Mouse (Mus musculus): ENCODE measurements at regions not wholly inside any gene's neighbourhood (a gene's known extent, or its start where the extent isn't known, plus 50 kb on each side); places are given as distances from the start of the nearest gene placed in this dataset.
"Not testable (repeated sequence)": the region's sequence is repeated elsewhere in the genome, so short reads cannot be mapped to it uniquely, and the experiment has no call there.

- Histone ChIP-seq H3K36me3 (no peaks in the 10 kb centered on the region), H3K4me2 (replicated peaks) (no peak overlapping the region), H3K27me3 (no peaks in the 10 kb centered on the region), H3K4me3 (no peak overlapping the region), H3K4me1 (no peaks in the 10 kb centered on the region), H3K9ac (replicated peaks) (no peak overlapping the region), H3K9me3 (no peaks in the 10 kb centered on the region), H3K27ac (replicated peaks) (no peak overlapping the region)
- WGBS: 87% methylated on average over 3 of the region's 3 CpGs
- no peak for ATAC-seq (ENCODE audit: low FRiP score, low read depth)
Measured at GRCm38 (mm10) chr9:85637274-85637673, 111.9 kb downstream of the Ibtk start.

- no peak overlapping the region for H3K27ac ChIP-seq (replicated peaks)
- peak; percentile 59 for ATAC-seq (ENCODE audit: low FRiP score, low read depth)
- no peaks in the 10 kb centered on the region for H3K36me3 ChIP-seq
- WGBS: 66% methylated on average over 3 of the region's 3 CpGs
- no peak overlapping the region for H3K4me3 ChIP-seq
- H3K27me3 ChIP-seq: no peaks in the 10 kb centered on the region
- H3K4me2 ChIP-seq (replicated peaks): no peak overlapping the region
- H3K4me1 ChIP-seq: no peaks in the 10 kb centered on the region
- H3K9me3 ChIP-seq: no peaks in the 10 kb centered on the region
- H3K9ac ChIP-seq (replicated peaks): no peak overlapping the region
Measured at GRCm38 (mm10) chr9:85636131-85636447, 113.0 kb downstream of the Ibtk start.

GRCm38 (mm10) chr9:85635438-85636130, 113.5 kb downstream of the Ibtk start:
- Histone ChIP-seq H3K27ac (replicated peaks) (no peak overlapping the region), H3K27me3 (no peaks in the 10 kb centered on the region), H3K4me2 (replicated peaks) (no peak overlapping the region), H3K9me3 (no peaks in the 10 kb centered on the region), H3K9ac (replicated peaks) (no peak overlapping the region), H3K36me3 (no peaks in the 10 kb centered on the region), H3K4me1 (no peaks in the 10 kb centered on the region), H3K4me3 (no peak overlapping the region)
- whole genome bisulfite sequencing: 72% methylated on average over 12 of the region's 12 CpGs
- peak; percentile 81 for ATAC-seq (ENCODE audit: low FRiP score, low read depth)

GRCm38 (mm10) chr9:85634786-85635185, 114.3 kb downstream of the Ibtk start:
- 83% methylated on average over 3 of the region's 3 CpGs for WGBS
- not testable (repeated sequence) for H3K4me2 ChIP-seq (replicated peaks); H3K27ac ChIP-seq (replicated peaks); H3K9me3 ChIP-seq; H3K27me3 ChIP-seq; H3K9ac ChIP-seq (replicated peaks); H3K4me1 ChIP-seq; ATAC-seq (ENCODE audit: low FRiP score, low read depth); H3K4me3 ChIP-seq; H3K36me3 ChIP-seq

GRCm38 (mm10) chr9:85617972-85618371, 131.2 kb downstream of the Ibtk start:
- Histone ChIP-seq H3K27ac (replicated peaks) (no peak overlapping the region), H3K4me2 (replicated peaks) (no peak overlapping the region), H3K4me1 (no peaks in the 10 kb centered on the region), H3K9ac (replicated peaks) (no peak overlapping the region), H3K9me3 (no peaks in the 10 kb centered on the region), H3K27me3 (no peaks in the 10 kb centered on the region), H3K4me3 (no peak overlapping the region), H3K36me3 (no peaks in the 10 kb centered on the region)
- no peak for ATAC-seq (ENCODE audit: low FRiP score, low read depth)
- 96% methylated on average over 3 of the region's 3 CpGs for WGBS

GRCm38 (mm10) chr9:85617177-85617777, 131.9 kb downstream of the Ibtk start:
- Histone ChIP-seq H3K36me3 (no peaks in the 10 kb centered on the region), H3K4me2 (replicated peaks) (no peak overlapping the region), H3K9ac (replicated peaks) (no peak overlapping the region), H3K4me3 (no peak overlapping the region), H3K4me1 (no peaks in the 10 kb centered on the region), H3K9me3 (no peaks in the 10 kb centered on the region), H3K27me3 (no peaks in the 10 kb centered on the region), H3K27ac (replicated peaks) (no peak overlapping the region)
- WGBS: 74% methylated on average over 2 of the region's 2 CpGs
- ATAC-seq (ENCODE audit: low FRiP score, low read depth): no peak

GRCm38 (mm10) chr9:85616266-85616869, 132.8 kb downstream of the Ibtk start:
- no peaks in the 10 kb centered on the region for H3K36me3 ChIP-seq
- WGBS: 90% methylated on average over 12 of the region's 12 CpGs
- H3K4me3 ChIP-seq: no peak overlapping the region
- ATAC-seq (ENCODE audit: low FRiP score, low read depth): no peak
- H3K27ac ChIP-seq (replicated peaks): no peak overlapping the region
- no peaks in the 10 kb centered on the region for H3K4me1 ChIP-seq
- no peaks in the 10 kb centered on the region for H3K9me3 ChIP-seq
- H3K4me2 ChIP-seq (replicated peaks): no peak overlapping the region
- no peak overlapping the region for H3K9ac ChIP-seq (replicated peaks)
- no peaks in the 10 kb centered on the region for H3K27me3 ChIP-seq

- Histone ChIP-seq H3K4me1 (no peaks in the 10 kb centered on the region), H3K9ac (replicated peaks) (no peak overlapping the region), H3K9me3 (no peaks in the 10 kb centered on the region), H3K27me3 (no peaks in the 10 kb centered on the region), H3K36me3 (no peaks in the 10 kb centered on the region), H3K27ac (replicated peaks) (no peak overlapping the region), H3K4me3 (no peak overlapping the region), H3K4me2 (replicated peaks) (no peak overlapping the region)
- 83% methylated on average over 3 of the region's 3 CpGs for WGBS
- no peak for ATAC-seq (ENCODE audit: low FRiP score, low read depth)
Measured at GRCm38 (mm10) chr9:85609152-85609551, 140.0 kb downstream of the Ibtk start.

GRCm38 (mm10) chr9:85596959-85597358, 152.2 kb downstream of the Ibtk start:
- Histone ChIP-seq H3K36me3 (no peaks in the 10 kb centered on the region), H3K27ac (replicated peaks) (no peak overlapping the region), H3K4me3 (no peak overlapping the region), H3K9me3 (no peaks in the 10 kb centered on the region), H3K4me1 (no peaks in the 10 kb centered on the region), H3K27me3 (no peaks in the 10 kb centered on the region), H3K4me2 (replicated peaks) (no peak overlapping the region), H3K9ac (replicated peaks) (no peak overlapping the region)
- 41% methylated on average over 2 of the region's 2 CpGs for WGBS
- ATAC-seq (ENCODE audit: low FRiP score, low read depth): no peak

- Histone ChIP-seq H3K4me1 (no peaks in the 10 kb centered on the region), H3K4me2 (replicated peaks) (no peak overlapping the region), H3K9ac (replicated peaks) (no peak overlapping the region), H3K27ac (replicated peaks) (no peak overlapping the region), H3K9me3 (no peaks in the 10 kb centered on the region), H3K4me3 (no peak overlapping the region), H3K27me3 (no peaks in the 10 kb centered on the region), H3K36me3 (no peaks in the 10 kb centered on the region)
- no peak for ATAC-seq (ENCODE audit: low FRiP score, low read depth)
- WGBS: 78% methylated on average over 4 of the region's 4 CpGs
Measured at GRCm38 (mm10) chr9:85593867-85594266, 155.3 kb downstream of the Ibtk start.

- WGBS: 86% methylated on average over 4 of the region's 4 CpGs
- no peaks in the 10 kb centered on the region for H3K36me3 ChIP-seq
- no peak for ATAC-seq (ENCODE audit: low FRiP score, low read depth)
- H3K4me1 ChIP-seq: no peaks in the 10 kb centered on the region
- no peak overlapping the region for H3K27ac ChIP-seq (replicated peaks)
- H3K9ac ChIP-seq (replicated peaks): no peak overlapping the region
- no peaks in the 10 kb centered on the region for H3K27me3 ChIP-seq
- no peak overlapping the region for H3K4me3 ChIP-seq
- H3K4me2 ChIP-seq (replicated peaks): no peak overlapping the region
- H3K9me3 ChIP-seq: no peaks in the 10 kb centered on the region
Measured at GRCm38 (mm10) chr9:85592639-85593038, 156.5 kb downstream of the Ibtk start.

- H3K9ac ChIP-seq (replicated peaks): no peak overlapping the region
- H3K4me3 ChIP-seq: no peak overlapping the region
- no peaks in the 10 kb centered on the region for H3K9me3 ChIP-seq
- no peak overlapping the region for H3K27ac ChIP-seq (replicated peaks)
- H3K27me3 ChIP-seq: no peaks in the 10 kb centered on the region
- ATAC-seq (ENCODE audit: low FRiP score, low read depth): no peak
- no peaks in the 10 kb centered on the region for H3K36me3 ChIP-seq
- H3K4me2 ChIP-seq (replicated peaks): no peak overlapping the region
- H3K4me1 ChIP-seq: no peaks in the 10 kb centered on the region
- 93% methylated on average over 3 of the region's 3 CpGs for WGBS
Measured at GRCm38 (mm10) chr9:85589210-85589609, 159.9 kb downstream of the Ibtk start.
